Mouse (Mus musculus) forebrain, embryonic 13.5 days (tissue): ENCODE measurements around the gene Ttc39d. TPM values are rescaled to one million over a fixed set of nuclear protein-coding genes. Genes with fewer than 3 reads are reported as not detected.
"Not testable (repeated sequence)": the region's sequence is repeated elsewhere in the genome, so short reads cannot be mapped to it uniquely, and the experiment has no call there.

Experiments used
- ATAC-seq: fragments of 200-750 bp; cut with Nextera tagmentation; 2 replicates; pipeline ENCODE4 v1.8.0; 2017
- H3K27ac ChIP-seq: fragments of 300-500 bp; sonication (generic); 2 replicates; pipeline ENCODE4 v1.5.1; 2015; ENCODE audit warnings: inconsistent platforms, mild to moderate bottlenecking, moderate library complexity
- H3K27me3 ChIP-seq: fragments of 300-500 bp; sonication (generic); 2 replicates; pipeline ENCODE4 v1.6.1; 2015; ENCODE audit warnings: mild to moderate bottlenecking, inconsistent platforms
- H3K36me3 ChIP-seq: fragments of 300-500 bp; sonication (generic); 2 replicates; pipeline ENCODE4 v1.6.1; 2015; ENCODE audit warnings: mild to moderate bottlenecking, inconsistent platforms; ENCODE audit not compliant: poor library complexity, severe bottlenecking
- H3K4me1 ChIP-seq: fragments of 300-500 bp; sonication (generic); 2 replicates; pipeline ENCODE4 v1.6.1; 2015; ENCODE audit warnings: inconsistent platforms
- H3K4me2 ChIP-seq: fragments of 300-500 bp; sonication (generic); 2 replicates; pipeline ENCODE4 v1.6.1; 2015; ENCODE audit warnings: inconsistent platforms, mild to moderate bottlenecking, moderate library complexity
- H3K4me3 ChIP-seq: fragments of 300-500 bp; sonication (generic); 2 replicates; pipeline ENCODE4 v1.5.1; 2015; ENCODE audit warnings: mild to moderate bottlenecking, inconsistent platforms
- H3K9ac ChIP-seq: fragments of 300-500 bp; sonication (generic); 2 replicates; pipeline ENCODE4 v1.6.1; 2015; ENCODE audit warnings: mild to moderate bottlenecking, inconsistent platforms
- H3K9me3 ChIP-seq: fragments of 300-500 bp; sonication (generic); replicated peaks from 2 replicates; pipeline ENCODE4 v1.6.1; 2016; ENCODE audit warnings: inconsistent platforms
- WGBS: fragments of 180-500 bp; shearing (Covaris S2); methylation state at CpG from one replicate; pipeline ENCODE4 v1.1.7; 2015; 5-methylcytosine and 5-hydroxymethylcytosine counted together
- polyA plus RNA-seq: library from polyadenylated mRNA; unstranded; fragments of >200 nt; fragmentation: Nextera tagmentation; extraction: Ambion mirVana; gene quantifications from 2 replicates; pipeline ENCODE4 v1.2.1, GENCODE M21; 2015

The Ttc39d gene
- polyA plus RNA-seq, 1 experiment from 2014 or later, result 0.13 TPM

- H3K4me2 ChIP-seq, result peak overlapping the region; percentile 88
- H3K4me1 ChIP-seq, result peaks cover 25% of the 10 kb centered on the region
- H3K36me3 ChIP-seq, result peaks cover 39% of the 10 kb centered on the region
- H3K9ac ChIP-seq, result peak overlapping the region; percentile 99
- H3K9me3 ChIP-seq, result no peaks in the 10 kb centered on the region
- peak overlapping the region; percentile 90 for H3K4me3 ChIP-seq
- H3K27ac ChIP-seq, result peak overlapping the region; percentile 99
- ATAC-seq, result peak; percentile 71
- no peaks in the 10 kb centered on the region for H3K27me3 ChIP-seq
- WGBS, result under 1% methylated on average over 36 of the region's 36 CpGs
Measured at GRCm38 (mm10) chr17:80206301-80206670, 974 bp upstream of the Ttc39d start.

GRCm38 (mm10) chr17:80213998-80214397 is 6.7 kb downstream of the Ttc39d start:
- not testable (repeated sequence) for ATAC-seq, H3K4me3 ChIP-seq, H3K9me3 ChIP-seq, H3K9ac ChIP-seq, H3K36me3 ChIP-seq, H3K27ac ChIP-seq, H3K4me2 ChIP-seq, H3K4me1 ChIP-seq, H3K27me3 ChIP-seq
- 92% methylated on average over 4 of the region's 4 CpGs for WGBS

- Histone ChIP-seq H3K27me3 (no peaks in the 10 kb centered on the region), H3K36me3 (no peaks in the 10 kb centered on the region), H3K9ac (no peak overlapping the region), H3K4me3 (no peak overlapping the region), H3K27ac (no peak overlapping the region), H3K9me3 (no peaks in the 10 kb centered on the region), H3K4me2 (no peak overlapping the region), H3K4me1 (peaks cover 4% of the 10 kb centered on the region)
- WGBS, result 83% methylated on average over 2 of the region's 2 CpGs
- no peak for ATAC-seq
Measured at GRCm38 (mm10) chr17:80220131-80220530, 12.9 kb downstream of the Ttc39d start.

DNA sequence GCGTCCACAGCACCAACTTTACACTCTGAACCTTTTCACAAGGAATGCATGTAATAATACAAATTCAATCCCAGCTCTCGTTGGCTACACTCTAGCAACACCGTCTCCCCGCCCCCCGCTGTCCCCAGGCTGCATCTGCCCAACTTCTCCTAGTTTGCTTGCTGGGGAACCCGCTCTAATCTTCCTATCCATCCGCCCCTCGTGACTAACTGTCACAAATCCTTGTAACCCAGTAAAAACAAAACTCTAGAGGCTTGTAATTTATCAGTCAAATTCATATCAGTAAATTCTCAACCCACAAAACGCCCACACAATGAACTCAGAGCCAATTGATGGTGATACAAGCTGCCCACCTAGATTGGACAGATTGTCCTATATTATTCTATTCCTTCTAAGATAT is 13.9 kb downstream of the Ttc39d start:
- no peak overlapping the region for H3K9ac ChIP-seq
- no peak overlapping the region for H3K4me2 ChIP-seq
- ATAC-seq, result no peak
- H3K9me3 ChIP-seq, result no peaks in the 10 kb centered on the region
- H3K36me3 ChIP-seq, result no peaks in the 10 kb centered on the region
- no peak overlapping the region for H3K4me3 ChIP-seq
- no peak overlapping the region for H3K27ac ChIP-seq
- no peaks in the 10 kb centered on the region for H3K27me3 ChIP-seq
- 72% methylated on average over 9 of the region's 9 CpGs for WGBS
- H3K4me1 ChIP-seq, result peaks cover 5% of the 10 kb centered on the region

GRCm38 (mm10) chr17:80221890-80222628 is 14.8 kb downstream of the Ttc39d start:
- Histone ChIP-seq H3K4me1 (peaks cover 5% of the 10 kb centered on the region), H3K9ac (no peak overlapping the region), H3K27me3 (no peaks in the 10 kb centered on the region), H3K27ac (no peak overlapping the region), H3K4me3 (no peak overlapping the region), H3K36me3 (no peaks in the 10 kb centered on the region), H3K4me2 (no peak overlapping the region), H3K9me3 (no peaks in the 10 kb centered on the region)
- WGBS, result 72% methylated on average over 3 of the region's 3 CpGs
- ATAC-seq, result no peak

GRCm38 (mm10) chr17:80223829-80224228 is 16.6 kb downstream of the Ttc39d start:
- Histone ChIP-seq H3K4me3 (peak overlapping the region; percentile 57), H3K27ac (no peak overlapping the region), H3K36me3 (peaks cover 13% of the 10 kb centered on the region; the same call in 1 of the 2 replicates), H3K4me2 (peak overlapping the region; percentile 80), H3K27me3 (no peaks in the 10 kb centered on the region), H3K4me1 (peaks cover 5% of the 10 kb centered on the region), H3K9ac (peak overlapping the region; percentile 75), H3K9me3 (no peaks in the 10 kb centered on the region)
- WGBS, result 11% methylated on average over 9 of the region's 9 CpGs
- peak; percentile 50 for ATAC-seq

DNA sequence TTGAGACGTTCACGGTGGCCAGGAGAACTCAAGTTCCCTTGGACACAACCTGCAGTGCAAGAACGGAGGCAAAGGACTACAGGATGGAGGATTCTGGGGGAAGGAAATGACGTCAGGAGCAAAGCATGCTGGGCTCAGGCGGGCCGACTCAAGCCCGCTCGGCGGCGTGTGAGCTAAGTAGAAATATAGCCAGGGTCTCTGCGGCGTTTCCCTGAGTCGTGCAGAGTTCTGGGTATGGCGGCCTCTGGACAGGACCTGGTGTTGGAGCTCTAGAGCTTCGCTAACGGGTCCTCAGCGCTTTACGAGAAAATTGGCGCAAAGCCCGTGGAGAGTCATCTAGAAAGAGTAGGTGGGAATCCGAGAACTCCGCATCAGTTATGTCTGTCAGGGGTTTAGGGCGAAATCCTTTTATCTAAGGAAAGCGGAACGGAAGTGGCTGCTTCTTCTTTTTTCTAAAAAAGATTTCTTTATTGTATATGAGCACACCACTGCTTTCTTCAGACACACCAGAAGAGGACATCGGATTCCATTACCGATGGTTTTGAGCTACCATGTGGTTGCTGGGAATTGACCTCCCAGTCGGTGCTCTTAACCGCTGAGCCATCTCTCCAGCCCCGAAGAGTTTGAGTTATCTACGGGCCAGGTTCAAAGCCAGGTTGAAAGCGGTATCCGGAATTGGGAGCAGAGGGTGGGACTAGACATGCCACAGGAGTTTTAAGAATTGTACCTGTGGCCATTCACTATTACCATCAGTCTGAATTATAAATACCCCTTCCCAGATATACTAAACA is 17.3 kb downstream of the Ttc39d start, which contains the start of gene Gemin6:
TSS of gene Gemin6 (plus strand) at position 116 of the 791 bp plus-strand sequence.
- H3K4me2 ChIP-seq, result peak within 1 kb of the TSS; percentile 80
- peaks cover 20% of the 10 kb centered on the region; the same call in 1 of the 2 replicates for H3K36me3 ChIP-seq
- WGBS, result under 1% methylated on average over 33 of the region's 33 CpGs
- ATAC-seq, result peak; percentile 99
- H3K27me3 ChIP-seq, result no peaks in the 10 kb centered on the region
- H3K27ac ChIP-seq, result peak within 1 kb of the TSS; percentile 81
- H3K4me3 ChIP-seq, result peak within 1 kb of the TSS; percentile 57
- peak within 1 kb of the TSS; percentile 75 for H3K9ac ChIP-seq
- H3K9me3 ChIP-seq, result no peaks in the 10 kb centered on the region
- peaks cover 5% of the 10 kb centered on the region for H3K4me1 ChIP-seq

GRCm38 (mm10) chr17:80225142-80225541 is 17.9 kb downstream of the Ttc39d start:
- H3K27me3 ChIP-seq, H3K4me1 ChIP-seq, H3K9me3 ChIP-seq: not testable (repeated sequence)
- WGBS, result 48% methylated on average over 5 of the region's 5 CpGs
- peak overlapping the region; percentile 57 for H3K4me3 ChIP-seq
- peaks cover 20% of the 10 kb centered on the region; the same call in 1 of the 2 replicates for H3K36me3 ChIP-seq
- peak overlapping the region; percentile 75 for H3K9ac ChIP-seq
- 0 out of 2 replicates have a peak, but pooled peaks have one; percentile 3 for ATAC-seq
- H3K4me2 ChIP-seq, result peak overlapping the region; percentile 80
- H3K27ac ChIP-seq, result peak overlapping the region; percentile 81; the same call in 1 of the 2 replicates

- 80% methylated on average over 2 of the region's 2 CpGs for whole genome bisulfite sequencing
- Histone ChIP-seq H3K9ac (no peak overlapping the region), H3K4me1 (peaks cover 5% of the 10 kb centered on the region), H3K27ac (no peak overlapping the region), H3K27me3 (no peaks in the 10 kb centered on the region), H3K36me3 (peaks cover 22% of the 10 kb centered on the region; the same call in 1 of the 2 replicates), H3K4me2 (no peak overlapping the region), H3K4me3 (no peak overlapping the region), H3K9me3 (no peaks in the 10 kb centered on the region)
- no peak for ATAC-seq
Measured at GRCm38 (mm10) chr17:80229396-80229795, 22.1 kb downstream of the Ttc39d start.

GRCm38 (mm10) chr17:80233844-80234243 is 26.6 kb downstream of the Ttc39d start:
- no peak for ATAC-seq
- no peaks in the 10 kb centered on the region for H3K4me1 ChIP-seq
- no peaks in the 10 kb centered on the region for H3K27me3 ChIP-seq
- no peak overlapping the region for H3K4me2 ChIP-seq
- H3K27ac ChIP-seq, result no peak overlapping the region
- no peak overlapping the region for H3K9ac ChIP-seq
- peaks cover 27% of the 10 kb centered on the region for H3K36me3 ChIP-seq
- no peaks in the 10 kb centered on the region for H3K9me3 ChIP-seq
- 90% methylated on average over 5 of the region's 5 CpGs for WGBS
- H3K4me3 ChIP-seq, result no peak overlapping the region

- no peak overlapping the region for H3K4me2 ChIP-seq
- ATAC-seq, result no peak
- H3K4me1 ChIP-seq, result no peaks in the 10 kb centered on the region
- H3K9me3 ChIP-seq, result no peaks in the 10 kb centered on the region
- H3K27ac ChIP-seq, result no peak overlapping the region
- H3K27me3 ChIP-seq, result no peaks in the 10 kb centered on the region
- 93% methylated on average over 7 of the region's 7 CpGs for WGBS
- H3K4me3 ChIP-seq, result no peak overlapping the region
- H3K9ac ChIP-seq, result no peak overlapping the region
- peaks cover 27% of the 10 kb centered on the region for H3K36me3 ChIP-seq
Measured at GRCm38 (mm10) chr17:80234376-80234775, 27.1 kb downstream of the Ttc39d start.

DNA sequence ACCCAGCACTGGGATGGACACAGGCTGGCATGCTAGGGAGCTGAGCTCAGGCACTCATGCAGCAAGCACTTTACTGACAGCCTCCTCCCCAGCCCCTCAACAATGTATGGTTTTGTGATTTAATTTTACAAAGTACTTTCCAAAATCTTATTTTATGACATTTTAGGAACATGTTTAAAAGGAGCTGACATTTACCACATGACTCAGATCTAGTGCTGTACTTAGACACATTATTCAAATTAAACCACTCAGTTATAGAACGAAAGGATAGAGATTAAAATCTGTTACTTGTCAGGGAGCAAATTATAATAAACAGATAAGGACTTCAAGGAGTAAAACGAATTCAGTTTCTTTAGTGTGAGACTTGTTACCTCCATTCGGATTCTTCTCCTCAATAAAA is 28.2 kb downstream of the Ttc39d start:
- no peaks in the 10 kb centered on the region for H3K9me3 ChIP-seq
- H3K4me1 ChIP-seq, result no peaks in the 10 kb centered on the region
- no peak overlapping the region for H3K4me2 ChIP-seq
- WGBS, result 90% methylated on average over 3 of the region's 3 CpGs
- no peaks in the 10 kb centered on the region for H3K27me3 ChIP-seq
- H3K9ac ChIP-seq, result no peak overlapping the region
- H3K4me3 ChIP-seq, result no peak overlapping the region
- ATAC-seq, result no peak
- no peak overlapping the region for H3K27ac ChIP-seq
- peaks cover 37% of the 10 kb centered on the region for H3K36me3 ChIP-seq
